Mouse (Mus musculus): ENCODE measurements around the gene Pi16. TPM values are rescaled to one million over a fixed set of nuclear protein-coding genes. Genes with fewer than 3 reads are reported as not detected.

Gene Pi16
- 0.16 TPM for polyA plus RNA-seq (2017; shearing (Covaris generic))

GRCm38 (mm10) chr17:29317380-29317779 lies at the start of gene Pi16:
TSS of gene Pi16 (plus strand) at chr17:29317680.

GRCm38 (mm10) chr17:29268682-29269348 lies 48.7 kb upstream of the Pi16 start, which contains the start of gene BC004004:
TSS of gene BC004004 (plus strand) at chr17:29268788.

GRCm38 (mm10) chr17:29347645-29348256 lies 30.3 kb downstream of the Pi16 start, which contains the start of gene Mtch1:
TSS of gene Mtch1 (minus strand) at chr17:29347934.

GRCm38 (mm10) chr17:29360761-29361221 lies 43.3 kb downstream of the Pi16 start, which contains the start of gene Fgd2:
TSS of gene Fgd2 (plus strand) at chr17:29360914.

Other genes with a start within 250 kb of the Pi16 start
- gene Cdkn1a, start 226.7 kb upstream of the Pi16 start, polyA plus RNA-seq (2017; shearing (Covaris generic)) = 5.1 TPM
- gene Rab44, start 203.5 kb upstream of the Pi16 start, polyA plus RNA-seq (2017; shearing (Covaris generic)) = not detected
- gene Cpne5, start 79.5 kb upstream of the Pi16 start, polyA plus RNA-seq (2017; shearing (Covaris generic)) = 0.99 TPM
- gene Ppil1, start 53.5 kb upstream of the Pi16 start, polyA plus RNA-seq (2017; shearing (Covaris generic)) = 89.1 TPM
- 152 TPM for gene BC004004, start 48.9 kb upstream of the Pi16 start, polyA plus RNA-seq (2017; shearing (Covaris generic))
- 7.5 TPM for gene Mtch1, start 30.3 kb downstream of the Pi16 start, polyA plus RNA-seq (2017; shearing (Covaris generic))
- gene Fgd2, start 43.2 kb downstream of the Pi16 start, polyA plus RNA-seq (2017; shearing (Covaris generic)) = 1.3 TPM
- 34.1 TPM for gene Pim1, start 173.1 kb downstream of the Pi16 start, polyA plus RNA-seq (2017; shearing (Covaris generic))
- gene Gm17657, start 232.0 kb downstream of the Pi16 start, polyA plus RNA-seq (2017; shearing (Covaris generic)) = not detected
- 30.4 TPM for gene Tbc1d22b, start 232.1 kb downstream of the Pi16 start, polyA plus RNA-seq (2017; shearing (Covaris generic))
- gene Tmem217, start 234.7 kb downstream of the Pi16 start, polyA plus RNA-seq (2017; shearing (Covaris generic)) = 5.6 TPM